Mouse (Mus musculus) T-helper 2 cell (primary cell): Measurements from ENCODE around the gene Glis1.

Experiments used
- in situ Hi-C: fragments of 300-600 bp; cut with MboI, MseI; formaldehyde crosslinking; loops from one replicate; pipeline ENCODE4 v1.15.1; 2025; ENCODE audit warnings: high pct_unique_total_duplicates

Glis1 gene

GRCm38 (mm10) chr4:107452266-107453015 is 18.1 kb downstream of the Glis1 start:
- in situ Hi-C loops = no loop called here

DNA sequence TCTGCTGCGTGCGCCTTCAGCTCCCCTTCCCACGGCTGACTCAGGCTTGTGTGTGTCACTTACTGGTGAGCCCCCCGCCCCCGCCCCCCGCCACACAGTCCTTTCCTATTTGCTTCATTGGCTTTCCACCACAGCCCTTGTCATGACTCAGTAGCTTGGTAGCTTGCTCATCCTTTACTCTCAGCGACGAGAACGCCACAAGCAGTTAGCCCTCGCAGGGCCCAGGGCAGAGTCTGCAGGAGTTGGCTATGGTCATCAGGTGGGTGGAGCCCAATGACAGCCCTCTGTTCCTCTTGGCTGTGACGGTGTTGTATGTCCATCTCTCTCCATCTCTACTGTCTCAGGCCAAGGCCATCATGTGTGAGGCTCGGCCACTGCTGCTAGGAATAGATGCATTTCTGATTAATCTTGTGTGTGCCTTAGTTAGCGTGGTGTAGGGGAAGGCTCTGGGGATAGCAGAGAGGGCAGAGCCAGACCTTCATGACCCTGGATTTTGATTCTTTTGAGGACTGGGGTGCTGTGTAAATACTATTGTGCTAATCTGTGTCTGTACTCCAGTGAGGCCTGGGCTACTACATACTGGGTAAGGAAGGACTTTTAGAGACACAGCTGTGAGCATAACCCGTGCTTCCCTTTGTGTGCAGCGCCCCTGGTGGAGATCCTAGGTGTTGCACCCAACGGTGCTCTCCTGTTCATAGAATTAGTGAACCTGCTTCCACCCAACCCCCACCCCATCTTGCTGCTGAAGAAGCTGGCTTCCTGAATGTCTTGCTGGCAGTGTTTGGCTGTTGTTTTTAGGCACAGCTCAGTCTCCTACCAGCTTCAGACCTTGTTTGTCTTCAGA is 19.0 kb downstream of the Glis1 start:
- in situ Hi-C loops = no loop called here

DNA sequence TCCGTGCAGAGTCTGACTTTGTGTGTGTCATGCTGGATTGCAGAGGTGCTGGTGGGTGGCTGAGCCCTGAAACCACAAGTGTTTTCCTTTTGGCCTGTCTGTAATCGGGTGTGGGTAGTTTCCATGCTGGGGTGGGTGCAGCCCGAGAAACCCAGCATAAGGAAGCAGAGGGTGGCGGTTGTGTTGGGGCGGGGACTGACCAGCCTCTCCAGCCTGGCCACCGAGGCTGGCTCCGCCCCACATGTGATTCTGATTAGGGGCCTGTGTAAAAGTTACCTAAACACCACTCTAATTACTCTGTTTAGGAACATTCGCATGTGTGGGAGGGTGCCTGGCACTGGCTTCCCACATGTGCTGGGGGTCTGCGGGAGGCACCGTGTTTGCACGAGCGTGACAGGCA is 23.2 kb downstream of the Glis1 start:
- in situ Hi-C loops = no loop called here

DNA sequence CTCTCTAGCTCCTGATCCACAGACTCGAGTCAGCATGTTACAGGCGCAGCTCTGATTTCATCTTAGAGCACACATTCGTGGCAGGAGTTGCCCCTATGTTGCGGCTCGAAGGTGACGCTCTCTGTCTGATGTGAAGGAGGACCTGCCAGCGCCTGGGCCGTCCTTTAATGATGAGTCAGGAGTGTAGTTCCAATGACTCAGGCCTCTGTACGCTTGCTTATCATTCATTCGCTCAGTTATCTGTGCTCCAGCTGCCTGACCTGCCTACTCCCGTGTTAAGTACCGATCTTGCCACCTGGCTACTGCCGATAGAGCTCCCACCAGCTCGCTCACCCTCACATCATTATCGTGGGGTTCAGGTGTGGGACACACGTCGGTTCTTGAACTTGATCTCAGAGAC is 24.5 kb downstream of the Glis1 start:
- in situ Hi-C loops = no loop called here

DNA sequence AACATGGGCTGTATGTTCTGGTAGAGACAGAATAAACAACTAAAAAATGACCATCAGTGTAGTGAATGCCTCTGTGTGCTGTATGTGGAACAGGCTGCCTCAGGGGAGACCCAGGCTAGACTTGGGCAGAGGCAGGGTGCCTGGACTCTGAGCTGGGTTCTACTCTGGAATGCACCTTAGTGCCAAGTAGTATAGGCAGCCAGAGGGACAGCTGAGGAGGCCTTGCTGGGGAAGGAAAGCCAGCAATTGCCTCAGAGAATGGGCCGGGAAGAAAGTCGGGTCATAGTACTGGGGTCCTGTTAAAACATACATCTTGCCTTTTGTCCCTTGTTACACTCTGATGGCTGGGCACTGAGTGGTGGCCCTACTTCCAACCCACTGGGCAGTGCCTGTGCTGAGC is 25.1 kb downstream of the Glis1 start:
- in situ Hi-C loops = no loop called here

DNA sequence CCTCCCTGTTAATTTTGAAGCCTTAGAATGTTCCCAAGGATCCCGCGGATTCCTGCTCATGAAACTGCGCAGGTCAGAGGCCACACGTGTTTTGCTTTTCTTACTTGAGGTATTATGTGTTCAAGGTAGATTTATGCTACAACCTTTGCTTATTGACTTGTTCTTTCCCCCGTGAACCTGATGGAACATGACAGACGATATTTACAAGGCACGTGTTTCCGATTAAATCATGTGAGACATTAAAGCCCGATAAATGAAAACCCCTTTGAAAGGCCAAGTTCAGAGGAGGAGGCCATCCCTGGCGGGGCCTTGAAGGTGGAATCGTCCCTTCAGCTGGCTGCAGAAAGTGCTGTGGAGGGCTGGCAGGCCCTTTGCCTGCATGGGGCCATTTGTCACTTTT is 26.1 kb downstream of the Glis1 start:
- in situ Hi-C loops = no loop called here

DNA sequence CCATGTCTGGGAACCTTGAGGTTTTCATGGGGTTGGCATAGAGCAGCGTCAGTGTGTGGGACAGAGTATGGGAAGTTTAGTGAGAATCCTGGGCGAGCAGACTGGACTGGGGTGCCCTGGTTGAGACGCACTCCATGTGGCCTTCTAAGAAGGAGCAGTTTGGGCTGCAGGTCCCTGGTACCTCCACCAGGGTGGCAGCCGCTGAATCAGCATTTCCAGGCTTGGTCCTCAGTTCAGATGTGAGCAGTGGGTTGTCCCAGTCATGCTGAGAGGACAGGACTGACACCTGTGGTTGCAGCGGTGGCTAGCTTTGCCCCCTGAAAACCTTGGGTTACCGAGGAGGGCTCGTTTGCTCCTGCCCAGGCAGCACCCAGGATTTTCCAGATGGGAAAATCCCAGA is 33.4 kb downstream of the Glis1 start:
- in situ Hi-C loops = no loop called here

GRCm38 (mm10) chr4:107468264-107468663 is 33.9 kb downstream of the Glis1 start:
- in situ Hi-C loops = no loop called here

DNA sequence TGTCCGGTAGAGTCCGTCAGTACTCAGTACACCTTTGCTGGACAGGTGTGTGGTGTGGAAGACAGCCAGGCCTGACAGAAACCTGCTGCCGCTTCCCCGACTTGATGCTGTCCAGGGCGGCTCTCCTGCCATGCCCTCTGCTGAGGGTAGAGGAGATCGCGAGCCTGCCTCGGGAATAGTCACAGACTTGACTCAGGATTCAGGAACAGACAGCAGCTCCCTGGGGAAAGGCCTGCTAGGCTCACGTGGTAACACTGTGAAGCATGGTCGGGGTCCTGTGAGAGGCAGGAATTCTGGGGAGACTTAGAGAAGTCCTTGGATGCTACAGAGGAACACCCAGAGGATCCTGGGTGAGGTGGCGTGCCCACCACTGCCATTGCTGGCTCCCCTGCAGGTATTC is 34.4 kb downstream of the Glis1 start:
- in situ Hi-C loops = no loop called here

DNA sequence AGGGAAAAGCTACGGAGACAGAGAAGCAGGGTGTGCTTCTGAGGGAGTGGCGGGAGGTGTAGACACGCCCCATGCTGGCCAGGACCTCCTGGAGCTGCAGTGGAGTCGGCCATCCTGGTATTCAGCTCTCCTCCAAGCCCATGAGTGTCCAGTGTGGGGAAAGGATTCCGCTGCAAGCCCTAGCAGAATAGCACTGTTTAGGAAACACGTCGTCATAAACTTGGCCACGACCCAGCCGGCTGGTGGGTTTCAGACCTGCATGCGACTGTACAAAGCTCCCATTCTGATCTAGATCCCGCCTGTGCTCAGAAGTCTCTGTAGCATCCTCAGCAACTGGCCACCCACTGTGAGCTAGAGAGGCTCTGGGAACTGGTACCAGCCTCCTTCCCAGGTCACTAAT is 41.9 kb downstream of the Glis1 start:
- in situ Hi-C loops = no loop called here

DNA sequence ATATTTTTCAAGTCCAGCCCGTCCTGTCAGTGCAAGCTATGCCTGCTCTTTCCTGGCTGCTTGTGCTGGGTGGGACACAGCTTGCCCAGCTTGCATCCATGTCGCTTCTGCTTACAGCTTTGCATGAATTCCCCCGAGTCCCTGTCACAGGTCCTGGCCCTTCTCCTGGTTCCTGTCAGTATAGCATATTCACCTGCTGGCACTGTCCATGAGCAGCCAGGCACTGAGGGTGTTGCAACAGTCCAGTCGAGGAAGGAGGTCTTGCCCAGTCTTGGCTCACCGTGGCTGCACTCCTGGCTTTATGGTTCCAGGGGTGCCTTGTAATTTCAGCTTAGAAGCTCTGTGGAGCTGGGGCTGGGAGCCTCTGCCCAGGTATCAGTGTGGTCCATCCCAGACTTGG is 44.6 kb downstream of the Glis1 start:
- in situ Hi-C loops = no loop called here

GRCm38 (mm10) chr4:107482541-107482940 is 48.1 kb downstream of the Glis1 start:
- in situ Hi-C loops = no loop called here

GRCm38 (mm10) chr4:107483556-107484220 is 49.3 kb downstream of the Glis1 start:
- in situ Hi-C loops = no loop called here

GRCm38 (mm10) chr4:107484221-107484575 is 49.8 kb downstream of the Glis1 start:
- in situ Hi-C loops = no loop called here

DNA sequence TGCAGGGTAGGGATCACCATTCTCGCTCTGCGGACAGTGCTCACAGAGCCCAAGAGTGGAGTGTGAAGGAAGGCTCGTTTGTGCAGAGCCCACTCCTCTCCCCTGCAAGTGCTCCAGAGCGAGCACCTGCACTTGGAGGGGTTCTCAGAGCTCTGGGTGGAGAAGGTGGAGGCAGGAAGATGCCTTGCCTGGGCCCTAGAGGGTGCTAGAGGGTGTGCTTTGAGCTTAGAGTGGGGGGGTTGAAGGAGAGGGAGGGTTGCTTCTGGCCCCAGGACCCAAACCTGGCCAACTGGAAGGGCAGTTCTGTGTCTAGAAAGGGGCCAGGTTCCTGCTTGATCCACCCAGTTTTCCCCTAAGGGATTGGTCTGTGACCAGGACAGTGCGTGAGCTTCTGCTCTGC is 51.5 kb downstream of the Glis1 start:
- in situ Hi-C loops = no loop called here

GRCm38 (mm10) chr4:107489121-107489840 is 54.9 kb downstream of the Glis1 start:
- in situ Hi-C loops = no loop called here

DNA sequence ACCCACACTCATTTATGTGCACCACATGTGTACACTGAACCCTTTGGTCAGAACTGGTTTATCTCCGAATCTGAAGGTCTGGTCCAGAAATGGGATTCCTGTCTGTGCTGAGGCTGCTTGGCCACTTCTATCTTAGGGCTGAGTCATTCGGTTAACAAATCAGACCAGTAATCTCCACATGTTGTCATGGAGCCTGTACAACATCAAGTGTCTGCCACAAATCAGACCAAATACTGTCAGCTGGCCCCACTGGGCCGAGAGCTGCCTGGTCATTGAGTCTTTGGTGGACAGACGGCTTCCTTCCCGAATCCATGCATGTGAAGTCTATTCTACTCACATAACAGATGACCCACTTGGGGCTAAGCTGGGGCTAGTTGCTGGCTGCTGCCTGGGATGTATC is 58.6 kb downstream of the Glis1 start:
- in situ Hi-C loops = no loop called here

GRCm38 (mm10) chr4:107495751-107496430 is 61.5 kb downstream of the Glis1 start:
- in situ Hi-C loops = no loop called here

GRCm38 (mm10) chr4:107497430-107497935 is 63.1 kb downstream of the Glis1 start:
- in situ Hi-C loops = no loop called here

DNA sequence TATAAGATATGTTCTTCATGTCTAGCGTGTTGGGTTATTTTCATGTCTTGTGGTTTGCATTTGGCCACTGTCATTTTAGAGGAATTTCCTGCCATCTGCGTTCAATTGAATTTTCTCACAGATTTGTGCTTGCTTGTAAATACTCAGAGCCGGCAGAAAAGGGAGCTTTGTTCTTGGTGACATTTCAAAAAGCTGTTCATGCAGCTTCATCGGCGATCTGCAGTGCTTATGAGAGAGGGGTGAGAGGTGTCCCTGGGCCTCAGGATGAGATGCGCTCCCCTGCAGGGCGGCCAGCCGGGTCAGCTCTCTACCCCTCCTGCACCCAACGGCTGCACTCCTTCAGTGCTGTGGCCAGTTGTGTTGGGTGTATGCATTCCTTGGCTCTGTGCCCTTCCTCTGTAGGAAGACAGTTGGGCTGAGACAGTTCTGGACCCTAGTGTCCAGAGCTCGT is 68.2 kb downstream of the Glis1 start:
- in situ Hi-C loops = no loop called here

- in situ Hi-C loops = no loop called here
Observed at GRCm38 (mm10) chr4:107514981-107515380, 80.6 kb downstream of the Glis1 start.
